Mouse (Mus musculus): ENCODE measurements around the gene Cln3. TPM values are rescaled to one million over a fixed set of nuclear protein-coding genes. Genes with fewer than 3 reads are reported as not detected.

Gene Cln3
- polyA plus RNA-seq, 1 experiment from 2014 or later = 38.4 TPM

DNA sequence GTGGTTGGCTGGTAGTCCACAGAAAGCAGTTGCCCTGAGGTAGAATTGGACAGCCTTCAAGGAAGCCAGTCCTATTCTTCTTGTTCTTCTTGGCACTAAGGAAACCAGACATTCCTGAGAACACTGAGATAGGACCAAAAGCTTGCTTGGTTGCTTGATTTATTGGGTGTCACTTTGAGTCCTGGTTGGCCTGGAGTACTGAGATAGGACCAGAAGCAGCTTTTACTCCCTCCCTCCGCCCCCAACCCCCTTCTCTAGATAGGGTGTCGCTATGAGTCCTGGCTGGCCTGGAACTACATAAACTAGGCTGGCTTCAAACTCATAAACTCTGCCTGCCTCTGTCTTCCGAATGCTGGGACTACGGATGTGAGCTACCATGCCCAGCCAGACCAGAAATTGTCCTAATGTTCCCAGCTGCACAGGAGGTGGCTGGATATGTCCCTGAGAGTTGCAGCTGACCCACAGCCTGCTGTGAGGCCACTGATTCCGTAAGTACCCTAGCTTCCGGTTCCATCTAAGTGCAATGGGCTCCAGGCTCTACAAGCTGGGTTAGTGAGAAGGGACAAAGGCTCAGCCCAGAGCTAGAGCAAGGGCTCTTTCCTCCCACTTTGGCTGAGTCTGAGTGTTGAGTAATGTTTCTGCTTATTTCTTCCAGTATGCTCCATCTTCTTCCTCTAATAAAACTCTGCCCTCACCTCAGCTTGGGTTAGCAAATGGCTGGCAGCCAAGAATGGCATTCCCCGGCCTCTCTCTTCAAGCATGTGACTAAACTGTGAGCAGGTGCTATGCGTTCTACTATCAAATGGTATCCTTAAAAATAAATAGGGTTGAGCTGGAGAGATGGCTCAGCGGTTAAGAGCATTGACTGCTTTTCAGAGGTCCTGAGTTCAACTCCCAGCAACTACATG lies 36.1 kb upstream of the Cln3 start:
- no peak for ATAC-seq (ENCODE audit: insufficient number of reproducible peaks, low FRiP score, low TSS enrichment, low read depth)
- peaks cover 11% of the 10 kb centered on the region for H3K4me1 ChIP-seq
- no peak overlapping the region for H3K27ac ChIP-seq (replicated peaks)
- WGBS = 82% methylated on average over 9 of the region's 9 CpGs
- no peaks in the 10 kb centered on the region for H3K27me3 ChIP-seq
- no peaks in the 10 kb centered on the region for H3K36me3 ChIP-seq
- no peak overlapping the region for H3K4me3 ChIP-seq (replicated peaks)
- no peak overlapping the region for H3K4me2 ChIP-seq (replicated peaks)
- H3K9ac ChIP-seq = no peak overlapping the region
- H3K9me3 ChIP-seq (replicated peaks) = no peaks in the 10 kb centered on the region

DNA sequence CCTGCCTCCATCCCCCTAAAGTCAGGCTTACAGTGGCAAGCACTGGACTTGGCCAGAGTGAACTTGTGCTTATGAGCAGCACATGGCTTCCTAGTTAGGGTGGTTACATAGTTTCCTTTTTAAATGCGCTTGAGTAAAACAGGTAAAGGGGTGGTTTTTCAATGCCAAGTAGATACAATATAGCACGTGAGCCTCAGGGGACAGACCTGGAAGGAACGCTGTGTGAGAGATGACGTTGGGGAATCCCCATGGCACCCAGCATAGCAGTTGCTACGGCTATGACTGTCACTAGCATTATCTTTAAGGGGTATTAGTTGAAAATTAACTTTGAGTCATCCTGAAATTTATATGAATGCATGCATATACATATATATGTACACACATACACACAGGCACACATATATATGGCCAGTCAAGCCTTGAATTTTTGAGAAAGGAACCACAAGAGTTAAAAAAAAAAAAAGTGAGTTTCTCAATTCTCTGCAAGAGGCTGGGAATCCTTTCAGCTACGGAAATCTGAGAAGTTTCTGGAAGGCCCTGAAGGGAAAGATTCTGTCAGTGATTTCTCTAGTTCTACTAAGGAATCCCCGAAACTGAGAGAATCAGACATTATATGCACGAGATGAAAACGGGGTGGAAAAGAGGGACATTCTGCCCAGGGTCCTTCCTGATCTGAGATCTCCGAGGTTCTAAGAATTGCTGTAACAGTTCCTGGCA lies 34.1 kb upstream of the Cln3 start:
- H3K36me3 ChIP-seq = no peaks in the 10 kb centered on the region
- H3K9me3 ChIP-seq (replicated peaks) = no peaks in the 10 kb centered on the region
- no peak overlapping the region for H3K4me3 ChIP-seq (replicated peaks)
- 48% methylated on average over 10 of the region's 10 CpGs for WGBS
- no peaks in the 10 kb centered on the region for H3K27me3 ChIP-seq
- ATAC-seq (ENCODE audit: insufficient number of reproducible peaks, low FRiP score, low TSS enrichment, low read depth) = no peak
- no peaks in the 10 kb centered on the region; the same call in 1 of the 2 replicates for H3K4me1 ChIP-seq
- H3K27ac ChIP-seq (replicated peaks) = no peak overlapping the region
- no peak overlapping the region for H3K9ac ChIP-seq
- H3K4me2 ChIP-seq (replicated peaks) = no peak overlapping the region

DNA sequence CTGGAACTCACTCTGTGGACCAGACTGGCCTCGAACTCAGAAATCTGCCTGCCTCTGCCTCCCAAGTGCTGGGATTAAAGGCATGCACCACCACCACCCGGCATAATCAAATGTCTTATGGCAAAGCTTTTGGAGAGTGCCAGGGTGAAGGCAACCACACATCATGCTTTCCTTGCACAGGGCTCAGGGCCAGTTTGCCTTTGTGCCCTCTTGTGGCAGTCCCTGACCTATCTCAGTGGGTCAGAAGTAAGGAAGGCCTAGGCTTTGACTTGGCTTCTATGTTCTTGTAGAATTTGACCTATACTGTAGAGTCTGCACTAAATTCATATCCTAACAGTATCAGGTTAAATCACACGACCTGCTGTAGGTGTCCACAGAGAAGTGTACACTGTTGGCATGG lies 31.1 kb upstream of the Cln3 start:
- Histone ChIP-seq H3K36me3 (no peaks in the 10 kb centered on the region), H3K4me2 (replicated peaks) (no peak overlapping the region), H3K9me3 (replicated peaks) (no peaks in the 10 kb centered on the region), H3K27ac (replicated peaks) (no peak overlapping the region), H3K4me3 (replicated peaks) (no peak overlapping the region), H3K9ac (no peak overlapping the region), H3K4me1 (no peaks in the 10 kb centered on the region; the same call in 1 of the 2 replicates), H3K27me3 (no peaks in the 10 kb centered on the region)
- WGBS = 65% methylated on average over 3 of the region's 3 CpGs
- ATAC-seq (ENCODE audit: insufficient number of reproducible peaks, low FRiP score, low TSS enrichment, low read depth) = no peak

DNA sequence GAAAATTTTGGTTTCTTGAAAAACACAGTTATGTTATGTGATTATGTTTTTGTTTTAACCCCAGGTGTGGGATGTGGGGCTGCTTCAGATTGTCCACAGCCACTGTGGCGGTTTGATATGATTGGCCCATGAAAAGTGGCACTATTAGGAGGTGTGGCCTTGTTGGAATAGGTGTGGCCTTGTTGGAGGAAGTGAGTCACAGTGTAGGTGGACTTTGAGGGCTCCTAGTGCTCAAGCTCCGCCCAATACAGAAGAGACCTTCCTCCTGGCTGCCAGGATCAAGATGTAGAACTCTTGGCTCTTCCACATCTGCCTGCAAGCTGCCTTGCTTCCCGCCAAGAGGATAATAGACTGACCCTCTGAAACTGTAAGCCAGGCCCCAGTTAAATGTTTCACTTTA lies 27.1 kb upstream of the Cln3 start:
- Histone ChIP-seq H3K9ac (no peak overlapping the region), H3K9me3 (replicated peaks) (no peaks in the 10 kb centered on the region), H3K4me3 (replicated peaks) (no peak overlapping the region), H3K36me3 (no peaks in the 10 kb centered on the region), H3K27ac (replicated peaks) (no peak overlapping the region), H3K4me1 (no peaks in the 10 kb centered on the region), H3K4me2 (replicated peaks) (no peak overlapping the region), H3K27me3 (no peaks in the 10 kb centered on the region)
- ATAC-seq (ENCODE audit: insufficient number of reproducible peaks, low FRiP score, low TSS enrichment, low read depth) = no peak
- WGBS = 73% methylated on average over 3 of the region's 3 CpGs

DNA sequence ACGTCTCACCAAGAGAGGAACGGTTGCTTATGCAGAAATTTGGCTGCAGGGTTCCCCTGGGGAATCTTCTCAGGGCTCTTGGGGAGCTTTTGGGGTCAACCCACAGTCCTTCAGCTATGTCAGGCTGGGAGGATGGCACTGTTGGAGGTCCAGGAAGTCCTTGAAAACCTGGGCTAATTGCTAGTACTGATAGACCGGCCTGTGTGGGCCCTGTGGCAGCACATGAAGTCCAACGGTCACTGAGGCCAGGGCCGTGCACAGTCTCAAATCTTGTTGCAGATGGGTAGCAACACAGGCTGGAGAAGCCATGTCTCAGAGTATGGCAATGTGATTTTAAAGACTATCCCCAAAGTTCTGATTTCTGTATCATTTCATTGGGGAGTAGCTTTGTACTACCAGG lies 22.2 kb upstream of the Cln3 start:
- Histone ChIP-seq H3K36me3 (no peaks in the 10 kb centered on the region), H3K27ac (replicated peaks) (no peak overlapping the region), H3K4me2 (replicated peaks) (no peak overlapping the region), H3K4me3 (replicated peaks) (no peak overlapping the region), H3K9ac (no peak overlapping the region), H3K27me3 (no peaks in the 10 kb centered on the region), H3K4me1 (peaks cover 5% of the 10 kb centered on the region; the same call in 1 of the 2 replicates), H3K9me3 (replicated peaks) (no peaks in the 10 kb centered on the region)
- WGBS = 80% methylated on average over 5 of the region's 5 CpGs
- no peak for ATAC-seq (ENCODE audit: insufficient number of reproducible peaks, low FRiP score, low TSS enrichment, low read depth)

DNA sequence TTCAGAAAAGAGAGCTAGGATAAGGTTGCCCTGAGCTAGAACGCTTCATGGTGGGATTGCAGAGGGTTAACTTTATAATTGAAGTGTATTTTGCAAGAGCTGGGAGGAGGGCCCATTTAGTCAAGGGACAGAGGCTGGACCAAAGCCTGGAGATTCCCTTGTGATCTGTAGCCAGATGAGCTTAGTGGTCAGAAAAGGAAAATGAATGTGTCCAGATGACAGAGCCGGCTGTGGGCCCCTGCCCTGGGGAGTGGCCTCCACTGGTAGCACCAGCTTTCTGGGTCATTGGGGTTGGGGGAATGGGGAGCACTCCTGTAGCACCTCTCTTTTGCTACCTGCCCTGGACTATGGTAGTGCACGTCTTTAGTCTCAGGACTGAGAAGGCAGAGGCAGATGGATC lies 21.4 kb upstream of the Cln3 start:
- H3K4me3 ChIP-seq (replicated peaks) = no peak overlapping the region
- H3K9me3 ChIP-seq (replicated peaks) = no peaks in the 10 kb centered on the region
- no peak overlapping the region for H3K4me2 ChIP-seq (replicated peaks)
- H3K4me1 ChIP-seq = peaks cover 5% of the 10 kb centered on the region; the same call in 1 of the 2 replicates
- ATAC-seq (ENCODE audit: insufficient number of reproducible peaks, low FRiP score, low TSS enrichment, low read depth) = no peak
- H3K27me3 ChIP-seq = no peaks in the 10 kb centered on the region
- no peaks in the 10 kb centered on the region for H3K36me3 ChIP-seq
- H3K9ac ChIP-seq = no peak overlapping the region
- H3K27ac ChIP-seq (replicated peaks) = no peak overlapping the region
- 62% methylated on average over 3 of the region's 3 CpGs for WGBS

DNA sequence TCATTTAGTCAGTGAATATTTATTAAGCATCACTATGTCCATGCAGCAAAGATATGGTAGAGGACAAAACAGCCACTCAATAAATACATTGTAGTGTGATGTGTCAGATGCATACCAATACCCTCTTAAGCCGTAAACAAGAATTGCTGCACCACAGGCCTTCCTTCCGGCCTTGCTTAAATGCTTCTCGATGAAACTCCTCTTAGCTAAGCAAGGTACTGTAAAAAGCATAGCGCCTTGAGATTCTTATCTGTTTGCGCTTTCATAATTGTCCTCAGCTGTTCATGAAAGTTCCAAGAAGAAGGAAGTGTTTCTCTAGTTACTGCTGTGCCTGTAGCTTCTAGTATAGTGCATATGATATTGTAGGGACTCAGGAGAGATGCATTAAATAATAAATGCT lies 21.0 kb upstream of the Cln3 start:
- H3K27me3 ChIP-seq = no peaks in the 10 kb centered on the region
- H3K36me3 ChIP-seq = no peaks in the 10 kb centered on the region
- no peak for ATAC-seq (ENCODE audit: insufficient number of reproducible peaks, low FRiP score, low TSS enrichment, low read depth)
- H3K9me3 ChIP-seq (replicated peaks) = no peaks in the 10 kb centered on the region
- H3K27ac ChIP-seq (replicated peaks) = no peak overlapping the region
- 59% methylated on average over 5 of the region's 5 CpGs for WGBS
- H3K9ac ChIP-seq = no peak overlapping the region
- peaks cover 5% of the 10 kb centered on the region; the same call in 1 of the 2 replicates for H3K4me1 ChIP-seq
- no peak overlapping the region for H3K4me2 ChIP-seq (replicated peaks)
- H3K4me3 ChIP-seq (replicated peaks) = no peak overlapping the region

DNA sequence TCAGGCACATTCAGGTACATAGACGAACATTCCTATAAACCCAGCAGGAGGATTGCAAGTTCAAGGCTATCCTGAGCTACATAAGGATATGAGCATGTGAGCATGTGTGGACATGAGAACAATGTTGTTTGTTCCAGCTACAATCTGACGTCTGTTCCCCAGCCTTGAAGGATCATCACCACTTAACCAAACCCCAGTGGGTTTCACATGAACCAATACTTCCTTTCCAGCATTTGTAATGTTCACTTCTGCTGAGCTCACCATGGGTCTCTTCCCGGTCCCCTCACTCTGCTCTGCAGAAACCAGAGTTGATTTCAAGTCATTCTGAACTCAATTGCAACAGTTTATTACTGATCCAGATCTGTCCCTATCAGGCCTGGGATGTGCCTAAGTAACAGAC lies 17.0 kb upstream of the Cln3 start:
- 67% methylated on average over 3 of the region's 3 CpGs for WGBS
- Histone ChIP-seq H3K27ac (replicated peaks) (no peak overlapping the region), H3K4me2 (replicated peaks) (no peak overlapping the region), H3K27me3 (no peaks in the 10 kb centered on the region), H3K36me3 (no peaks in the 10 kb centered on the region), H3K9me3 (replicated peaks) (no peaks in the 10 kb centered on the region), H3K4me3 (replicated peaks) (no peak overlapping the region), H3K9ac (no peak overlapping the region), H3K4me1 (peaks cover 5% of the 10 kb centered on the region; the same call in 1 of the 2 replicates)
- ATAC-seq (ENCODE audit: insufficient number of reproducible peaks, low FRiP score, low TSS enrichment, low read depth) = no peak

DNA sequence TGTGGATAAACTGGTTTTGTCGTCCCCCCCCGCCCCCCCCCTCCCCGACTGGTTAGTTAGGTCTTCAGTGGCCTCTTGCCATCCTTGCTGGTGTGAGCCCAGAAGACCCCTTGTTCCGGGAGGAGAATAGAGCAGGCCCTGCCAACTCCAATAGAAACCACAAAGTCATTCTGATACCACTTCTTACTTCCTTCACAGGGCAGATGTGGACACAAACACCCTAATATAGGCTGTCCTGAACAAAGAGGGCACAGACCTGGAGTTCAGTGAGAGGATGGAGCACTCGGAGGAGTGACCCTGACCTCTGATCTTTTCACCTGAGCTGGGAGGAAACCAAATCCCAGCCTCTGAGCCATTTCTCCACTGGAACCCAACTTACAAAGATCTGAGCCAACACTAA lies 16.3 kb upstream of the Cln3 start:
- no peaks in the 10 kb centered on the region for H3K9me3 ChIP-seq (replicated peaks)
- peaks cover 2% of the 10 kb centered on the region; the same call in 1 of the 2 replicates for H3K4me1 ChIP-seq
- ATAC-seq (ENCODE audit: insufficient number of reproducible peaks, low FRiP score, low TSS enrichment, low read depth) = no peak
- no peak overlapping the region for H3K4me2 ChIP-seq (replicated peaks)
- no peaks in the 10 kb centered on the region for H3K36me3 ChIP-seq
- no peak overlapping the region for H3K4me3 ChIP-seq (replicated peaks)
- H3K27me3 ChIP-seq = no peaks in the 10 kb centered on the region
- no peak overlapping the region for H3K9ac ChIP-seq
- 33% methylated on average over 5 of the region's 5 CpGs for WGBS
- H3K27ac ChIP-seq (replicated peaks) = no peak overlapping the region

DNA sequence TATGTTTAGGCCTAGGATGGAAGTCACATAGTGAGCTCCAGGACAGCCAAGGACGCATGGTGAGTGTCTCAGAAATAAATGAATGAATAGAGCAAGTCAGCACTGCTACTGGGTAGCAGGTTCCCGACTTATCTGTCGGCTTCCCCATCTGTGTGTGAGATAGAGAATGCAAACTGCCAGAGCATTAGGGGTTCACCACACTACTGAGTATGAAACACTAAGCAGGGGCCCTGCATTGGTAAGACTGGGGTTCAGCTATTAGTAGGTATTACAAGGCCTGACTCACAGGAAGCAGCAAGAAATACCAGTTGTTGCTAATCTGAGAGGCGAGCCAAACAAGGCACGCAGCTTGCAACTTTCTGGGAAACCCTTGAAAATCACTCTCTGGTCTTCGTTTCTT lies 13.3 kb upstream of the Cln3 start:
- Histone ChIP-seq H3K36me3 (no peaks in the 10 kb centered on the region), H3K9ac (no peak overlapping the region), H3K4me1 (no peaks in the 10 kb centered on the region), H3K9me3 (replicated peaks) (no peaks in the 10 kb centered on the region), H3K4me2 (replicated peaks) (no peak overlapping the region), H3K4me3 (replicated peaks) (no peak overlapping the region), H3K27ac (replicated peaks) (no peak overlapping the region), H3K27me3 (no peaks in the 10 kb centered on the region)
- ATAC-seq (ENCODE audit: insufficient number of reproducible peaks, low FRiP score, low TSS enrichment, low read depth) = no peak
- WGBS = 70% methylated on average over 6 of the region's 6 CpGs

DNA sequence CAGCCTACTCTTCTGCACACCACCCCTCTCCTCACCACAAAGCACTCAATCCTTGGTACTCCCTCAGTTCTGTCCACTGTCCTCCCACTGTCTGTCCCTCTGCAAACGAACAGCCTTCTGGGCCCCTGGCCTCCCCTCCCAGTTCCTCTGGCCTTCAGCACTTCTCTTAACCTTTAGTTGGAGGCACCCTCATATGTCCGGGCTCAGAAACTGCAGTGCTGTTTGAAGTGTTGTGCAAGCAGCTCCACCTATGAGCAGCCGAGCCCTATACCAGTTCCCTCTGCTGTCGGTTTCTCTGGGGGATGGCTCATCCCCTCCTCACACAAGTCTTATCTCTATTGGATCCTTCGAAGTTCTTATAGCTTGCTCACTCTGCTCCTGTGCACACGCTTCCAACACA lies 10.8 kb upstream of the Cln3 start:
- no peak overlapping the region for H3K4me3 ChIP-seq (replicated peaks)
- H3K4me1 ChIP-seq = no peaks in the 10 kb centered on the region
- H3K27ac ChIP-seq (replicated peaks) = no peak overlapping the region
- no peak for ATAC-seq (ENCODE audit: insufficient number of reproducible peaks, low FRiP score, low TSS enrichment, low read depth)
- no peaks in the 10 kb centered on the region for H3K9me3 ChIP-seq (replicated peaks)
- no peak overlapping the region for H3K4me2 ChIP-seq (replicated peaks)
- H3K9ac ChIP-seq = no peak overlapping the region
- WGBS = 53% methylated on average over 6 of the region's 6 CpGs
- no peaks in the 10 kb centered on the region for H3K27me3 ChIP-seq
- no peaks in the 10 kb centered on the region for H3K36me3 ChIP-seq
